Mouse (Mus musculus) embryonic facial prominence, embryonic 14.5 days (tissue): ENCODE measurements around the gene Wdtc1. TPM values are rescaled to one million over a fixed set of nuclear protein-coding genes. Genes with fewer than 3 reads are reported as not detected.

Source experiments
- ATAC-seq: fragments of 200-750 bp; cut with Nextera tagmentation; 2 replicates; pipeline ENCODE4 v1.8.0; 2017; ENCODE audit warnings: low read depth, moderate number of reproducible peaks, moderate TSS enrichment
- DNase-seq: peaks from one replicate; pipeline ENCODE4 v3.0.0-alpha.2; 2015; ENCODE audit warnings: low spot score
- H3K27ac ChIP-seq: fragments of 300-500 bp; sonication (generic); replicated peaks from 2 replicates; pipeline ENCODE4 v1.5.1; 2014; ENCODE audit warnings: low read depth, mild to moderate bottlenecking, low read length, moderate library complexity
- H3K27me3 ChIP-seq: fragments of 300-500 bp; sonication (generic); replicated peaks from 2 replicates; pipeline ENCODE4 v1.6.1; 2014; ENCODE audit warnings: low read length; ENCODE audit not compliant: control insufficient read depth, insufficient read depth
- H3K36me3 ChIP-seq: fragments of 300-500 bp; sonication (generic); 2 replicates; pipeline ENCODE4 v1.6.1; 2014; ENCODE audit warnings: low read length, mixed read lengths; ENCODE audit not compliant: control insufficient read depth, insufficient read depth
- H3K4me1 ChIP-seq: fragments of 300-500 bp; sonication (generic); 2 replicates; pipeline ENCODE4 v1.6.1; 2014; ENCODE audit warnings: antibody characterized with exemption, low read length; ENCODE audit not compliant: control insufficient read depth, insufficient read depth
- H3K4me2 ChIP-seq: fragments of 300-500 bp; sonication (generic); 2 replicates; pipeline ENCODE4 v1.6.1; 2014; ENCODE audit warnings: low read depth, mild to moderate bottlenecking, low read length, moderate library complexity, mixed read lengths
- H3K4me3 ChIP-seq: fragments of 300-500 bp; sonication (generic); 2 replicates; pipeline ENCODE4 v1.5.1; 2014; ENCODE audit warnings: low read depth, mild to moderate bottlenecking, low read length
- H3K9ac ChIP-seq: fragments of 300-500 bp; sonication (generic); 2 replicates; pipeline ENCODE4 v1.6.1; 2014; ENCODE audit warnings: low read depth, mild to moderate bottlenecking, low read length, moderate library complexity, mixed read lengths
- H3K9me3 ChIP-seq: fragments of 300-500 bp; sonication (generic); 2 replicates; pipeline ENCODE4 v1.6.1; 2016; ENCODE audit warnings: low read length; ENCODE audit not compliant: control insufficient read depth
- WGBS: fragments of 180-500 bp; shearing (Covaris S2); extraction: QIAGEN DNeasy Blood & Tissue Kit; methylation state at CpG from one replicate; pipeline ENCODE4 v1.1.7; 2014; 5-methylcytosine and 5-hydroxymethylcytosine counted together
- polyA plus RNA-seq: library from polyadenylated mRNA; unstranded; fragments of >200 nt; fragmentation: Nextera tagmentation; extraction: Ambion mirVana; gene quantifications from 2 replicates; pipeline ENCODE4 v1.2.1, GENCODE M21; 2014

The Wdtc1 gene
- polyA plus RNA-seq, 1 experiment from 2014 or later, result 17.4 TPM

GRCm38 (mm10) chr4:133370298-133371274 lies 17.3 kb upstream of the Wdtc1 start:
- H3K36me3 ChIP-seq, result 0 out of 2 replicates have a peak, but pooled peaks cover 4% of the 10 kb centered on the region
- WGBS, result 65% methylated on average over 22 of the region's 22 CpGs

GRCm38 (mm10) chr4:133369553-133370297 lies 16.4 kb upstream of the Wdtc1 start, which contains the start of gene Slc9a1:
Gene Slc9a1 (plus strand): TSS chr4:133369706.
- Histone ChIP-seq H3K9me3 (no peaks in the 10 kb centered on the region), H3K27ac (peak within 1 kb of the TSS; percentile 86), H3K4me3 (peak within 1 kb of the TSS; percentile 81), H3K4me2 (peak within 1 kb of the TSS; percentile 81), H3K27me3 (no peaks in the 10 kb centered on the region), H3K4me1 (peaks cover 36% of the 10 kb centered on the region), H3K36me3 (0 out of 2 replicates have a peak, but pooled peaks cover under 1% of the 10 kb centered on the region), H3K9ac (peak within 1 kb of the TSS; percentile 92)
- DNase-seq (peak; percentile 94), ATAC-seq (peak; percentile 96)
- WGBS, result under 1% methylated on average over 33 of the region's 40 CpGs

More at GRCm38 (mm10) chr4:133370298-133371274, 17.3 kb upstream of the Wdtc1 start:
- Histone ChIP-seq H3K27ac (peak overlapping the region; percentile 86), H3K4me3 (peak overlapping the region; percentile 81), H3K27me3 (no peaks in the 10 kb centered on the region), H3K9me3 (no peaks in the 10 kb centered on the region), H3K4me2 (peak overlapping the region; percentile 81), H3K4me1 (peaks cover 36% of the 10 kb centered on the region), H3K9ac (peak overlapping the region; percentile 92)
- DNase-seq, result no peak
- ATAC-seq, result no peak

- Histone ChIP-seq H3K27ac (no peak overlapping the region), H3K36me3 (no peaks in the 10 kb centered on the region), H3K4me3 (no peak overlapping the region), H3K27me3 (no peaks in the 10 kb centered on the region), H3K9me3 (no peaks in the 10 kb centered on the region), H3K4me2 (no peak overlapping the region), H3K9ac (no peak overlapping the region), H3K4me1 (no peaks in the 10 kb centered on the region)
- DNase-seq (no peak), ATAC-seq (no peak)
- 94% methylated on average over 6 of the region's 6 CpGs for WGBS
Observed at GRCm38 (mm10) chr4:133354641-133355040, 1.4 kb upstream of the Wdtc1 start.

GRCm38 (mm10) chr4:133352797-133353196 lies 484 bp downstream of the Wdtc1 start:
- DNase-seq (no peak), ATAC-seq (no peak)
- H3K9ac ChIP-seq, result no peak overlapping the region
- H3K4me3 ChIP-seq, result no peak overlapping the region
- no peak overlapping the region for H3K27ac ChIP-seq
- no peaks in the 10 kb centered on the region for H3K27me3 ChIP-seq
- no peaks in the 10 kb centered on the region for H3K4me1 ChIP-seq
- H3K9me3 ChIP-seq, result no peaks in the 10 kb centered on the region
- no peaks in the 10 kb centered on the region for H3K36me3 ChIP-seq
- WGBS, result 77% methylated on average over 10 of the region's 10 CpGs
- no peak overlapping the region for H3K4me2 ChIP-seq

- DNase-seq (no peak), ATAC-seq (no peak)
- no peak overlapping the region for H3K27ac ChIP-seq
- H3K9ac ChIP-seq, result no peak overlapping the region
- no peaks in the 10 kb centered on the region for H3K9me3 ChIP-seq
- no peak overlapping the region for H3K4me3 ChIP-seq
- H3K4me2 ChIP-seq, result no peak overlapping the region
- H3K36me3 ChIP-seq, result no peaks in the 10 kb centered on the region
- 73% methylated on average over 5 of the region's 5 CpGs for WGBS
- no peaks in the 10 kb centered on the region for H3K27me3 ChIP-seq
- H3K4me1 ChIP-seq, result peaks cover 2% of the 10 kb centered on the region; the same call in 1 of the 2 replicates
Observed at GRCm38 (mm10) chr4:133348051-133348775, 5.1 kb downstream of the Wdtc1 start.

- H3K4me3 ChIP-seq, result no peak overlapping the region
- H3K36me3 ChIP-seq, result no peaks in the 10 kb centered on the region
- no peak for DNase-seq
- no peak overlapping the region for H3K27ac ChIP-seq
- H3K4me2 ChIP-seq, result no peak overlapping the region
- WGBS, result 64% methylated on average over 4 of the region's 4 CpGs
- H3K27me3 ChIP-seq, result no peaks in the 10 kb centered on the region
- H3K9ac ChIP-seq, result no peak overlapping the region
- no peaks in the 10 kb centered on the region for H3K9me3 ChIP-seq
- ATAC-seq, result no peak
- H3K4me1 ChIP-seq, result peaks cover 2% of the 10 kb centered on the region; the same call in 1 of the 2 replicates
Observed at GRCm38 (mm10) chr4:133347624-133348023, 5.7 kb downstream of the Wdtc1 start.

GRCm38 (mm10) chr4:133346577-133346976 lies 6.7 kb downstream of the Wdtc1 start:
- WGBS, result 68% methylated on average over 4 of the region's 4 CpGs
- H3K4me3 ChIP-seq, result no peak overlapping the region
- no peak for ATAC-seq
- H3K4me1 ChIP-seq, result peaks cover 2% of the 10 kb centered on the region; the same call in 1 of the 2 replicates
- H3K4me2 ChIP-seq, result no peak overlapping the region
- no peaks in the 10 kb centered on the region for H3K9me3 ChIP-seq
- no peak overlapping the region for H3K9ac ChIP-seq
- H3K36me3 ChIP-seq, result no peaks in the 10 kb centered on the region
- no peaks in the 10 kb centered on the region for H3K27me3 ChIP-seq
- H3K27ac ChIP-seq, result no peak overlapping the region
- DNase-seq, result no peak

GRCm38 (mm10) chr4:133345702-133346101 lies 7.6 kb downstream of the Wdtc1 start:
- no peak for ATAC-seq
- Histone ChIP-seq H3K4me1 (peaks cover 2% of the 10 kb centered on the region; the same call in 1 of the 2 replicates), H3K27ac (no peak overlapping the region), H3K27me3 (no peaks in the 10 kb centered on the region), H3K9me3 (no peaks in the 10 kb centered on the region), H3K4me3 (no peak overlapping the region), H3K4me2 (no peak overlapping the region), H3K9ac (no peak overlapping the region), H3K36me3 (no peaks in the 10 kb centered on the region)
- no peak for DNase-seq
- WGBS, result 87% methylated on average over 6 of the region's 6 CpGs
